Mouse (Mus musculus): ENCODE measurements around the gene Tex21.

Gene Tex21

DNA sequence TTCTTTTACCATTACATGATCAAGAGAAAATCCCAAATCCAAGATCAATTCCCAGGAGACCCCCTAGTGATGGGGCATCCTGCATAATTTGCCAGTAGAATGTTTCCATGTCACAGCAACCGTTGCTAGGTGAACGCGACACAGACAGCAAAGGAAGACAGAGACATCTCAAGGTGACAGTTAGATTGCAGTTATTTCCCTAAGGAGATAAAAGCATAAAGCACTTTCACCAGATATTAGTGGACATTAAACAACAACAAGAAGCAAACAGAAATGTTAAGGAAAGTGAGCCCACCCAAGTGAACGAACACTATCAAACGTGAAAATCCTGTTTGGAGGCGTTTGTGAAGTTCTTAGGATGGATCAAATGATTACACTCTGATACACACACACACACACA, at the start of gene Tex21:
Gene Tex21, minus strand, starts transcription at position 101 of the 400 bp plus-strand sequence.
- DNase-seq (ENCODE audit: low read depth, low spot score), result no peak

DNA sequence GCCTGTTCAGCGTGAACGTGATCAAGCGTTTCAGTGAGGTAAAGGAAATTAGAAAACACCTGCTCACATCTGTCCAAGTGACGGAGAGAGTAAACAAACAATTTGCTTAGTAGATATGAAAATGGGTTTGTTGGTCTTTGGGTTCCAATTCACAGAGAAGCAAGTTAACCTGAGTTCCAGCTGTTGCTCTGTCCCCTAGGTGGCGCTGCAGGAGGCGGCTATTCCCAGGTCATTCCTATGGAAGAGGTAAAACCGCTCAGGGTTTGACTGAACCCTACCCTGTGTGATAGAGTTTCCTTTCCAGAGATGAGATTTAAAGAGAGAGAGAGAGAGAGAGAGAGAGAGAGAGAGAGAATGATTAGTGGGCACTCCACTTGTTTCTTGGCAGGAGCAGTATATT, 46.6 kb upstream of the Tex21 start:
- peak; percentile 81 for DNase-seq (ENCODE audit: low read depth, low spot score)

DNA sequence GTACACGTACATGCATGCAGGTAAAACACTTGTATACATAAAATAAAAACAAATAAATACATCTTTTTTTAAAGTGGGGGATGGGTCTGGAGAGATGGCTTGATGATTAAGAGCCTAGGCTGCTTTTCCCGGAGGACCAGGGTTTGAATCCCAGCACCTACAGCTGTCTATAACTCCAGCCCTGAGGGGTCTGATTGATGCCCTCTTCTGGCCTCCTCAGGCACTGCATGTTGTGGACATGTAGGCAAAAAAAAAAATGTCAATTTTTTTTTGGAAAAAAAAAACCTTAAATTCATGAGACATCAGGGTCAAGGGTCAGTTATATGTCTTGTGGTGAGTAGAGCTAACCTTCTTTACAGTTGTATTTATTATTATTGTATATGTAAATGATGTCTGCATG, 43.7 kb upstream of the Tex21 start:
- no peak for DNase-seq (ENCODE audit: low read depth, low spot score)

DNA sequence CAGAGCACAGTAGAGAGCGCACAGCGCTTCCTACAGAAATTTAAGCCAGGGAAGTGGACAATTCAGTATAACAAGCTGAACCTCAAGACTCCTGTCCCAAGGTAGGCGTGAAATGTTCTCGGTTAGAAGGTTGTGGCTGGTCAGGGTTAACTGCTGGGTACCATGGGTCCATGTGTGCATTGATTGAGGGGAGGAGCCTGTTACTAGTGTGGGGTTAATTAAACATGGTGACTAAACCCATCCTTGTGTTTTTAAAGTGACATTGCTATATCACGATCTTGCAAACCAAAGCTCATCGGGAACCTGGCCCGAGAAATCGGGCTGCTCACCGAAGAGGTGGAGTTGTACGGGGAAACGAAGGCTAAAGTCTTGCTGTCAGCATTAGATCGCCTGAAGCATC, 42.9 kb upstream of the Tex21 start:
- no peak for DNase-seq (ENCODE audit: low read depth, low spot score)

DNA sequence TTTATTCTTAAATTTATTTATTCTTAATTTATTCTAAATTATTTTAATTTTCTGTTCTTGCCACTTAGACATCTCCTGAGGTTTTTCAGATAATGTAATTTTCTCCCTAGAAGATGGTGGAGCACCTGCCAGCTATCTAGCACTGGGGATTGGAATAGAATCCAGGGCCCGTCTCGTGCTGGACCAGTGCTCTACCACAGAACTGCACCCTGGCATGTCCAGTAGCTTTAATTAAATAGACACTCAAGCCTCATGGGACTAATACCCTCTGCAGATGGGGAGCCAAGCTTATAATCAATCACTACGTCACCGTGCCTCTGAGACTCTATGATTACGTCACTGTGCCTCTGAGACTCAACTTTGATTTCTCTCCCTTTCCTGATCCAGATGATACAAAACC, 41.9 kb upstream of the Tex21 start:
- no peak for DNase-seq (ENCODE audit: low read depth, low spot score)

DNA sequence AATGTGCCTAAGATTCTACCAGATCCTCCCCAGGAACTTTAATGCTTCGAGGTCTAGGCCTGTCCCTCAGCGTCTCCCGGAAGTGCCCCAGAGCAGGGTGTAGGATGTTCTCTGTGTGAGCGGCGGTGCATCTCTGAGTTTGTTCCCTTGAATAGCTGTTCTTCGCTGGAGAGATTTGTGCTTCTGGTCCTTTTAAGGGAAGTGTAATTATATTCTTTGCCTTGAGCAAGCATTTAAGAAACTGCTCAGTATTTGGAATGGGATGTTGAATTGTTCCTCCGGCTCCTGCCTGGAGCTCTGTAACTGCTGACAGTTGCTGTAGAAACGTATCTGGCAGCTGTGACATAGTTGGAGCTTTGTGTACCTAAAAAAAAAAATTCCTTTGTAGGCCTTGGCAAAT, 41.4 kb upstream of the Tex21 start:
- peak; percentile 84 for DNase-seq (ENCODE audit: low read depth, low spot score)

DNA sequence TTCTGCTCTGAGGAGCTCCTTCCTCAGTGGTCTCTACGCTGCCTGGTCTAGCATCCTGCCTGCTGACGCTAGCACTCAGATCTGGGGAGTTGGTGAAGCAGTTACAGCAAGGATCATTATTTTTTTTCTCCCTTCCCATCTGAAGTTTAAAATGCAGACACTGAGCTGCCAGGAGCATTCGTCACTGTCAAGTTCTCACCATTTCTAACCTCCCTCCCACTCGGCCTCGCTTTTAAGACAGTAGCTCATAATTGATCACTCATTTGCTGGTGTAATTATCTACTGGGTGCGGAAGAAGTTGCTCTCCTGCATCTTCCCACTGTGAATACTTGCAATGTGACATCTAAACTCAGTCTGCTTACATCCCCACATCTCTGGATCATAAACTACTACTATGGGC, 38.9 kb upstream of the Tex21 start:
- DNase-seq (ENCODE audit: low read depth, low spot score), result peak; percentile 67

DNA sequence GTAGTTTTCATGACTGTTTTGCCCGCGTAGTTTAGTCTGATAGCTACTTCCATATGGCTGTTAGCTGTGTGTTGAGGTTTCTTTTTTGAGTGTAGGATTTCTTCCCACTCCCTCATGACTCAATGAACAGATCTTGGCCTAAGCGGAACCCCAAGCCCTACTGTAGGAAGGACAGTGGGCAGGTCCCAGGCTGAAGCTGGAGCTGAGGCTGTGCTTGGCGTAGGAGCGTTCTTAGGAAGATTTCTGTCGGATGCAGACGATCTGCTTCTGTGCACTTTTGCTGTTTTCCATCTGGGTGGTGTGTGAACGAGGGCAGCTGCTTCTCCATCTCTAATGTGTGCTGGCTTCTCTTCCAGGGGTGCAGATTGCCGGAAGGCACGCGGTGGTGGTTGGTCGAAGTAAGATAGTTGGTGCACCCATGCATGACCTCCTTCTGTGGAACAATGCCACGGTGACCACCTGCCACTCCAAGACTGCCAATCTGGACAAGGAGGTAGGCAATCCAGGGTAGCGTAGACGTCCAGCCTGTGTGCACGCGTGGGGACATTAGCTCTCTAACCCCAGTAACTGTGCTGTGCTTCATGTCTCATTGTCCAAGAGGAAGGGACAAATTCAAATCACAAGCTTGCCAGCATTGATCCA, 36.1 kb upstream of the Tex21 start:
- DNase-seq (ENCODE audit: low read depth, low spot score), result peak; percentile 82

DNA sequence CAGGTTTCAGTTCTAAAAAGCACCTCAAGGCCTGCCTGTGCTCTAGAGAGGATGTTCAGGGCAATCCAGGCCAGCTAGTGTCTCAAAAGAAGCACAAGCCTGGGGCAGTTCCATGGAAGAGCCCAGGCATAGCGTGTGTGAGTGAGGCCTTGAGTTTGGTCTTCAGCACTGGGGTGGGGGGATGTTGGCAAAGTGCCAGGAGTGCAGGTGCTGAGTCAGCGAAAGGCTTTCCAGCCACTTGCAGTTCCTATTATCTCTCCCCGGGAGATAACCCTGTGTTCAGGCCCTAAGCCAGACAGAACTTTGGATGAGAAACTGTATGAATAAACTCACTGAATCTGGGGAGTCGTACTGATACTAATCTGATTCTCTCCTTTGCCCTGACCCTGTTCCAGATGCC, 35.6 kb upstream of the Tex21 start:
- no peak for DNase-seq (ENCODE audit: low read depth, low spot score)

DNA sequence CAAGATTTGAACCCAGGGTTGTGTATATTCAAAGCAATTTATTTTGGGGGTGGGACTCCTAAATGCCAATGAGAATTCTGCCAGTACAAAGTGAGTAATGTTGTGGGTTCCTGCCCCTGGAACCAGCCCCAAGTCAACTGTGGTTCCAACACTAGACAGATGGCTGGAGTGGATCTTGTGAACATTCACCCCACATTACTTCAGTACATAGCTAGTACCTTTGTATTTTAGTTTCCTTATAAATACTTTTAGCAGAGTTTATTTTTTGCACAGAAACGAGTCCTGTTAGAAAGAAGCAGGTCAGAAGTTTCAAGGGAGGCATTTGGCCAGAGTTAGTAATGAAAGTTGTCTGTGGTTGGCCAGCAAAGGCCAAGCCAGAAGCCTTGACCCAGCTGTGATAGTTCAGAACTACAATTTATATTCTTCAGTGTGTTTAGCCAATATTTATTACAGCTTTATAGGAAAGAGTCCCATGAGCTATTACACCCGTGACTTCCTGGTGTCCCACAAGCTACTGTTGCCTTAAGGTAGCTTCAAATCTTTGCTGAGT, 34.6 kb upstream of the Tex21 start:
- no peak for DNase-seq (ENCODE audit: low read depth, low spot score)

DNA sequence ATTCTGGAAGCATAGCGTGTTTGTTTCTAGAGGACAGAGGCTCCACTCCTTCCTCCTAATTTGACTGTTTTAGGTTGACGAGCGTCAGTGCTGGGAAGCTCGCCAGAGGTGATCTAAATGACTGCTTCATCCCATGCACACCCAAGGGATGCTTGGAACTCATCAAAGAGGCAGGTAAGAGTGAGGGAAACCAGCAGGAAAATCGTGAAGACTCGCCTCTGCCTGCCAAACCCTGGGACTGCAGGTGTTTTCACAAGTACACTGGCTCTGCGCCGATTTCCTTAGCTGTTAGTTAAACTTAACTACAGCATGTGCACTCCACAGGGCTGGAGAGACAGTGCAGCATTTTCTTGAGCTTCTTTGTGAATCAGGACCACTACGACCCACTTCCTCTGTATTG, 34.0 kb upstream of the Tex21 start:
- peak; percentile 80 for DNase-seq (ENCODE audit: low read depth, low spot score)

DNA sequence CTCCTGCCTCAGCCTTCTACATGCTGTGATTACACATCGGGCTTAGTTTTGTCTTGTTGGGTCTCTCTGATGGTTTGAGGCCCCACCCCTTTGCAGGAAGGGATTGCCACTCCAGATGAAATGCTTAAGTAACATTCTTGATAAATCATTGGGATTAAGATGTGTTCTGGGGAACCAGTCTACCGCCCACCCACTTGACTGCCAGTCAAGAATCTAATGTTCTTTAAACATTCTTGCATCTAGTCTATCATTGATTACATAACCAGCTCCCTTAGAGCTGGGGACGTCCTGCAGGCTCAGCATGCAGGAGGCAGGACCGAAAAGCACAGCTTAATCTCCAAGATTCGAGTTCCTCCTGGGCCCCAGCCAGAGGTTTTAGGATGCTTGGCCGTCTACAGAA, 31.7 kb upstream of the Tex21 start:
- DNase-seq (ENCODE audit: low read depth, low spot score), result peak; percentile 36

DNA sequence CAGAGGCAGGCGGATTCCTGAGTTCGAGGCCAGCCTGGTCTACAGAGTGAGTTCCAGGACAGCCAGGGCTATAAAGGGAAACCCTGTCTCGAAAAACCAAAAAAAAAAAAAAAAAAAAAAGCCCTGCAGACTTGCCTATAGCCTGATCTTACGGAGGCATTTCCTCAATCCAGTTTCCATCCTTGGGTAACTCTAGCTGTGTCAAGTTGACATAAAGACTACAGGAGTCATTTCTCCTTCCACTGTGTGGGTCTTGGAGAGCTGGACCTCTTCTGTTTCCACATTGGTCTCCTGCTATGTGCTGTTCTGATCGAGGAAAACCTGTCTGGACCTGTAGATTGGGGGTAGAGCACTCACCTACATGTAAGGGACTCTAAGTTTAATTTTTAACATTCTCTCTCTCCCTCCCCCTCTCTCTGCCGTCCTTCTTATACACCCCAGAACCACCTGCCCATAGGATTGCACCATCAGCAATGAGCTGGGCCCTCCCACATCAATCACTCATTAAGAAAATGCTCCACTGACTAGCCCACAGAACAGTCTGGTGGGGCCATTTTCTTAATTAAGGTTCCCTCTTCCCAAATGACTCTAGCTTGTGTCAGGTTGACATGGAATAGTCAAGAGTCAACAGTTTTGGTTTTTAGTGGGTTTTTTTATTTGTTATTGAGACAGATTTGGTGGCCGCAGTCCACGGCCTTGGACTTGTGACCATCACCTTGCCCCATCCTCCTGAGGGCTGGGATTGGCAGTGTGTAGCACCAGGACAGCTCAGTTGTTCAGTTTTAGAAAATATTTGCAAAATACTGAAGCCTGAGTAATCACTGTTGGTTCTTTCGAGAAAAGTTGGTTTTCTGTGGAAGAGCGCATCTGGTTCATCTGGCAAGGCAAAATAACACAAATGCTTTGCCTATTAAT, 26.3 kb upstream of the Tex21 start:
- DNase-seq (ENCODE audit: low read depth, low spot score), result peak; percentile 39

DNA sequence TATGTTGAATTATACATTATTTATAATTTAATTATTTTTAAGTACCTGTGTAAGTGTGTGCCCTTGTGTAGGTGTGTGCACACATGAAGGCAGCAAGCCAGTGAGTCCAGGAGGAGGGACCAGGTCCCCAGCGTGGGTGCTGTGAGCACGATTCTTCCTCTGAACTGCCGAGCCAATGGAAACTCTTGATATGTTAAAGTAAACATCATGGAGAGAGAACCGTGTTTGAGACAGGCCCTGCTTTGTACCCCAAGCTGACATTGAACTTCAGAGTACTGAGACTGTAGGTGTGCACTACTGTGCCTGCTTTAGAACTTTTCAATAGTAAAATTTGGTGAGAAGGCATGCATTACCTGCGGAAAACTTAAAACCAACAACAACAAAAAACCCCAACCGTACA, 25.0 kb upstream of the Tex21 start:
- DNase-seq (ENCODE audit: low read depth, low spot score), result no peak

DNA sequence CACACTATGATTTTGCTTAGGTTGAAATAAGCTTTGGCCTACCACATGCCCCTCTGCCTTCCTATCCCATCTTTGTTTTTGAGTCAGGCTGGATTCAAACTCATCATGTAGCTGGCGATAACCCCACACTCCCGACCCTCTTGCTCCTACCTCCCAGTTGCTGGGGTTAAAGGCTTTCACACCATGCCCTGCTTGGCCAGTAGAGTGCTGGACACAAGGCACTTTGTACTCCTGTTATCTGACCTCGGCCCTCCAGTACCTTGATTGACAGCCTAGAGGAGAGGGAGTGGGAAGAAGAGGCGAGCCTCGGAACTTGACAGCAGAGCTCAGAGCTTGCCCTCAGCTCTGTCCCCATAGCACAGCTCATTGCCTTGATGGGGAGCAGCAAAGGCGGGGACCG, 22.6 kb upstream of the Tex21 start:
- DNase-seq (ENCODE audit: low read depth, low spot score), result no peak

DNA sequence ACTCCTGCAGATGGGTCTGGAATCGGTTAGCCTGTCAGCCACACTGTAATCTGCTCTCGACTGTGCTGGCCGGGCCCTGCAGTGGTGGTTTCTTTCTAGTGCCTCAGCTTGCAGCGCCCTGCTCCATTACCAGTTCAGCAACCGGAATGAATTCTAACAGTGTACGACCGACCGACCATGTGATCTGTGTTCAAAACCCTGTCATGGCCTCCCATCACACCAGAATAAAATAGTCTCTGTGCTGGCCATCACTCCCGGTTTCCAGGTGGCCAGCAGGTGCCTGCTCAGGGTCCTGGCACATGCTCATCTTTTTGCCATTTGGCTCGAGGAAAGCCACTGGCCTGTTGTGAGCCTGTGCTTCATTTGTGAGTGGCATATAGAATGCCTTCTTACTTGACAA, 22.1 kb upstream of the Tex21 start:
- peak; percentile 88 for DNase-seq (ENCODE audit: low read depth, low spot score)

DNA sequence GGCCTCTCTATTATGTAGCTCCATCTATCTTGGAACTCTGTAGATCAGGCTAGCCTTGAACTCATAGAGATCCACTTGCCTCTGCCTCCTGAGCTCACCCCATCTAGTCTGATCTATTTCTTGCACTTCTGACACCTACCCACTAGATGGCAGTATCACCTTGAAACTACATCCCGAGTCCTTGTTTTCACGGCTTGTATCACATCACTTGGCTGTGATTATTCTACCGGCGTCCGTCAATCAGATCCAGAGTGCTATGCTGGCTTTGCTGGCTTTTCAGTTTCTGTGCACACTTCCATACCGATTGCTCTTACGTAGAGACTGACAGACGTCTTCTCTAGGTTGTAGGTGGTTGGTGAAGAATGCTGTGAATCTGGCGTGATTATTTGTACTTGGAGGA, 20.3 kb upstream of the Tex21 start:
- peak; percentile 85 for DNase-seq (ENCODE audit: low read depth, low spot score)

DNA sequence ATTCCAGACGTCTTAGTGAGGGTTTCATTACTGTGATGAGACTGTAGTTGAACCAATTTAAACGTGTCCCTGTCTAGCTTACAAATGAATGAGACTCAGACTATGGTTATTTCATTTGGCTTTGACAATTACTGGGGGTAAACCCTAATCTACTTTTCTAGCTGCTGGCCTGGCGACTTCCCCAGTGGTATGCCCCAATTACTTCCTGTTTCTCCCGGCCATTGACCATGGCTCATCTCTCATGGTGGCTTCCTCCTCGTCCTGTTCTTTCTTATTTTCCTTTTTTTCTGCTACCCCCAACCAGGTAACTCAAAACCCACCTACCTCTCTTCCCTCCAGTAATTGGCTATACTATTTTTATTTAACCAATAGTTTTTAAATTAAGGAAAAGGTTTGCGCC, 18.5 kb upstream of the Tex21 start:
- DNase-seq (ENCODE audit: low read depth, low spot score), result no peak

DNA sequence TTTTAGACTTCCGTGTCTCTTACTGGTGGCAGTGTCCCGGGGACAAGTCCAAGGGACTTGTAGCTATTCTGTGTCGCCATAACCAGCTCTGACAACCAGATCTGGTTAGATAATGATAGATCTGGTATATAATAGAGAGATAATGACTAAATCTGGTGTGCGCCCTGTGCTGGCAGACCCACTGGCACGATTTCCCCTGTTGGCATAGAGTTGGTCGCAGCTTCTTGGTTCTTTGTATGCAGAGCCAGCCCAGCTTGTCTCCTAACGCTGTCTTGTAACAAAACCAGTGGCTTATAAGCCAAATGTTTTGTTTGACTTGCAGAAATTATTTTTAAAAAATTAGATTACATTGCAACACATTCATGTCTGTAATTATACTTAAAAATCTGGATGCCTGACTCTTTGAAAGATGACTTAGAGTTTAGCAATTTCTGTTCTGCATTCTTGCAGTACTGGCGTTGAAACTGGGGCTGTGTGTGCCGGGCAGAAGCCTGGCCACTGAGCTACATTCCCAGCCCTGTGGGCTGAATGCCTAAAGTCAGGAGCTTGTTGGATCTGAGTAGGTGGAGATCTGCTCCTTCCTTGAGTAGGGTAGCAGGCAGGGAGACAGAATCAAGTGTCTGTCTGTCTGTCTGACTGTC, 17.9 kb upstream of the Tex21 start:
- peak; percentile 78 for DNase-seq (ENCODE audit: low read depth, low spot score)

DNA sequence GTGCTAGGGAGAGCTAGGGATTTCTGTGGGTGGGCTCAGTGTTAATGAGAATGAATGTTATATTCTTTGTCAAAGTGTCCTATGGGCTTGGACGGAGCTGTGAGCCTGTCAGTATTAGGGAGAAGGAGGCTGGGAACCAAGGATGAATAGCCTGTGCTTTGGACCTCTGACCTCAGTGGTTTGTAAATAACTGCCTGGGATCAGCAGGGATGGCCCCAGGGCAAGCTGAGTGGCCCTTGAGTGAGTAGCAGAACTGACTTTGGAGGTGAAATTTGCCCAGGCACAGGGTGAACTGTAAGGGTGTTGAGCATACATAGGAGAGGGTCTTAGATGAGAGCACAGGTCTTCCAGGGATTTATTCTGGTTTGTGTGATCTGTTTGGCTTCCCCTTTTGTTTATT, 17.3 kb upstream of the Tex21 start:
- DNase-seq (ENCODE audit: low read depth, low spot score), result no peak

DNA sequence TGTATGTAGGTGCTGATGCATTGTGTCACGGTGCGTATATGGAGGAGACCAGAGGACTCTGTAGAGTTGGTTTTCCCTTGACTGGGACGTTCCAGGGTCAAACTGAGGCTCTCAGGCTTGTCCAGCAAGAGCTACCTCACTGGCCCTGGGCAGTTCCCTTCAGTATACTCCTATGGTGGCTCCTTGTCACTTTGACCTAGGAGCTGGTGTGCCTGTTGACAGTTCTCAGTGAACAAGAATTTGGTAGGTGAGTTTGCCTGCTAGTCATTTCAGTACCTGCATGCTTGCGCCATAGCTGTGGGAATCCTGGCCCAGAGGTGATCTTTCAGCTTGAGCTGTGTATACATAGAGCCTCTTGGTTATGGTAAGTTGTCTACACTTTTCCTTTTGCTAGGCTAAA, 16.4 kb upstream of the Tex21 start:
- no peak for DNase-seq (ENCODE audit: low read depth, low spot score)

DNA sequence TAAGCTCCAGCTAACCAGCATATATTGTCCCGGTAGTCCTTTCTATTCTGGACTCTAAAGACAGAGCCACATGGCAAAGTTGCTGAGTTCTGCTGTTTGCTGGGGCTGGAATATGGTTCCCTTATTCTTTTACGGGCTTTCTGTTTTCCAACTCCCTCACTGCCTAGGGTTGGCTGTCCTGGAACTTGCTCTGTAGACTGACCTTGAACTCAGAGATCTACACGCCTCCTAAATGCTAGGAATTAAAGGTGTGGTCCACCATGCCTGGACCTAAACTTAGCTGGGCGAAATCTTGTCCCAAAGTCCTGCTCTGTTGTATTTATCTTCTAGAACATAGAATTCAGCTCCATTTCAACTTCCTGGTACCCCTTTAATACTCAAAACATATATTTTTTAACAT, 15.0 kb upstream of the Tex21 start:
- DNase-seq (ENCODE audit: low read depth, low spot score), result no peak
